Mouse (Mus musculus) embryonic facial prominence, embryonic 12.5 days (tissue): ENCODE data around the gene Cwh43. TPM values are rescaled to one million over a fixed set of nuclear protein-coding genes. Genes with fewer than 3 reads are reported as not detected.
"Not testable (repeated sequence)": the region's sequence is repeated elsewhere in the genome, so short reads cannot be mapped to it uniquely, and the experiment has no call there.

Experiments
- ATAC-seq: fragments of 200-750 bp; cut with Nextera tagmentation; 2 replicates; pipeline ENCODE4 v1.8.0; 2017; ENCODE audit not compliant: insufficient number of reproducible peaks, insufficient read depth, low FRiP score, low TSS enrichment
- H3K27ac ChIP-seq: fragments of 300-500 bp; sonication (generic); 2 replicates; pipeline ENCODE4 v1.5.1; 2016; ENCODE audit warnings: mild to moderate bottlenecking
- H3K27me3 ChIP-seq: fragments of 300-500 bp; sonication (generic); 2 replicates; pipeline ENCODE4 v1.6.1; 2016; ENCODE audit warnings: mild to moderate bottlenecking, moderate library complexity
- H3K36me3 ChIP-seq: fragments of 300-500 bp; sonication (generic); 2 replicates; pipeline ENCODE4 v1.6.1; 2016; ENCODE audit warnings: mild to moderate bottlenecking
- H3K4me1 ChIP-seq: fragments of 300-500 bp; sonication (generic); 2 replicates; pipeline ENCODE4 v1.6.1; 2016
- H3K4me2 ChIP-seq: fragments of 300-500 bp; sonication (generic); replicated peaks from 2 replicates; pipeline ENCODE4 v1.6.1; 2016; ENCODE audit warnings: mild to moderate bottlenecking, moderate library complexity
- H3K4me3 ChIP-seq: fragments of 300-500 bp; sonication (generic); 2 replicates; pipeline ENCODE4 v1.5.1; 2016; ENCODE audit warnings: mild to moderate bottlenecking
- H3K9ac ChIP-seq: fragments of 300-500 bp; sonication (generic); 2 replicates; pipeline ENCODE4 v1.6.1; 2016; ENCODE audit warnings: mild to moderate bottlenecking, moderate library complexity
- H3K9me3 ChIP-seq: fragments of 300-500 bp; sonication (generic); 2 replicates; pipeline ENCODE4 v1.6.1; 2016; ENCODE audit warnings: mild to moderate bottlenecking, moderate library complexity
- WGBS: fragments of 180-500 bp; shearing (Covaris S2); methylation state at CpG from one replicate; pipeline ENCODE4 v1.1.7; 2016; 5-methylcytosine and 5-hydroxymethylcytosine counted together
- polyA plus RNA-seq: library from polyadenylated mRNA; unstranded; fragments of >200 nt; fragmentation: Nextera tagmentation; extraction: Ambion mirVana; gene quantifications from 2 replicates; pipeline ENCODE4 v1.2.1, GENCODE M21; 2016

Cwh43 gene
- polyA plus RNA-seq, 1 experiment from 2014 or later = not detected

- 73% methylated on average over 7 of the region's 7 CpGs for WGBS
- Histone ChIP-seq H3K9me3 (no peaks in the 10 kb centered on the region), H3K4me3 (no peak overlapping the region), H3K27ac (no peak overlapping the region), H3K4me1 (no peaks in the 10 kb centered on the region), H3K36me3 (no peaks in the 10 kb centered on the region), H3K9ac (no peak overlapping the region), H3K4me2 (no peak overlapping the region), H3K27me3 (no peaks in the 10 kb centered on the region)
- no peak for ATAC-seq
Observed at GRCm38 (mm10) chr5:73434764-73435163, 28.9 kb downstream of the Cwh43 start.

GRCm38 (mm10) chr5:73442176-73442575 lies 36.3 kb downstream of the Cwh43 start:
- 58% methylated on average over 9 of the region's 9 CpGs for WGBS
- ATAC-seq = no peak

GRCm38 (mm10) chr5:73450276-73450675 lies 44.4 kb downstream of the Cwh43 start:
- Histone ChIP-seq H3K9me3 (no peaks in the 10 kb centered on the region), H3K4me3 (no peak overlapping the region), H3K9ac (no peak overlapping the region), H3K4me1 (no peaks in the 10 kb centered on the region), H3K4me2 (no peak overlapping the region), H3K27ac (no peak overlapping the region), H3K36me3 (no peaks in the 10 kb centered on the region), H3K27me3 (no peaks in the 10 kb centered on the region)
- 78% methylated on average over 1 of the region's 1 CpGs for WGBS
- ATAC-seq = no peak

More at GRCm38 (mm10) chr5:73442176-73442575, 36.3 kb downstream of the Cwh43 start:
- no peaks in the 10 kb centered on the region for H3K36me3 ChIP-seq
- H3K27me3 ChIP-seq = no peaks in the 10 kb centered on the region
- H3K4me1 ChIP-seq = no peaks in the 10 kb centered on the region
- H3K9ac ChIP-seq = no peak overlapping the region
- H3K4me3 ChIP-seq = no peak overlapping the region
- H3K9me3 ChIP-seq = no peaks in the 10 kb centered on the region
- H3K4me2 ChIP-seq = no peak overlapping the region
- no peak overlapping the region for H3K27ac ChIP-seq

GRCm38 (mm10) chr5:73454502-73455306 lies 48.8 kb downstream of the Cwh43 start:
- ATAC-seq = no peak
- no peak overlapping the region for H3K4me2 ChIP-seq
- no peak overlapping the region for H3K27ac ChIP-seq
- H3K4me3 ChIP-seq = no peak overlapping the region
- H3K9ac ChIP-seq = no peak overlapping the region
- no peaks in the 10 kb centered on the region for H3K9me3 ChIP-seq
- 79% methylated on average over 2 of the region's 2 CpGs for WGBS
- no peaks in the 10 kb centered on the region for H3K36me3 ChIP-seq
- no peaks in the 10 kb centered on the region for H3K4me1 ChIP-seq
- H3K27me3 ChIP-seq = no peaks in the 10 kb centered on the region

- WGBS = 77% methylated on average over 5 of the region's 5 CpGs
- no peaks in the 10 kb centered on the region for H3K36me3 ChIP-seq
- H3K4me3 ChIP-seq = no peak overlapping the region
- H3K4me2 ChIP-seq = no peak overlapping the region
- no peak for ATAC-seq
- no peak overlapping the region for H3K9ac ChIP-seq
- no peaks in the 10 kb centered on the region for H3K9me3 ChIP-seq
- no peaks in the 10 kb centered on the region for H3K4me1 ChIP-seq
- no peaks in the 10 kb centered on the region for H3K27me3 ChIP-seq
- no peak overlapping the region for H3K27ac ChIP-seq
Observed at GRCm38 (mm10) chr5:73455307-73455687, 49.4 kb downstream of the Cwh43 start.

GRCm38 (mm10) chr5:73468462-73469433 lies 62.9 kb downstream of the Cwh43 start:
- 0 out of 2 replicates have a peak, but pooled peaks cover 4% of the 10 kb centered on the region for H3K9me3 ChIP-seq
- ATAC-seq = no peak
- H3K4me1 ChIP-seq = no peaks in the 10 kb centered on the region
- no peak overlapping the region for H3K9ac ChIP-seq
- H3K27ac ChIP-seq = no peak overlapping the region
- H3K4me2 ChIP-seq = no peak overlapping the region
- H3K27me3 ChIP-seq = no peaks in the 10 kb centered on the region
- H3K4me3 ChIP-seq = no peak overlapping the region
- H3K36me3 ChIP-seq = no peaks in the 10 kb centered on the region
- 84% methylated on average over 16 of the region's 16 CpGs for WGBS

- Histone ChIP-seq H3K9ac (no peak overlapping the region), H3K27ac (no peak overlapping the region), H3K4me1 (no peaks in the 10 kb centered on the region), H3K9me3 (no peaks in the 10 kb centered on the region), H3K36me3 (no peaks in the 10 kb centered on the region), H3K27me3 (no peaks in the 10 kb centered on the region), H3K4me3 (no peak overlapping the region), H3K4me2 (no peak overlapping the region)
- WGBS = 88% methylated on average over 20 of the region's 20 CpGs
- no peak for ATAC-seq
Observed at GRCm38 (mm10) chr5:73474412-73475405, 68.8 kb downstream of the Cwh43 start.

- no peaks in the 10 kb centered on the region for H3K9me3 ChIP-seq
- no peak for ATAC-seq
- no peaks in the 10 kb centered on the region for H3K36me3 ChIP-seq
- H3K27ac ChIP-seq = no peak within 1 kb of the TSS
- no peak within 1 kb of the TSS for H3K9ac ChIP-seq
- H3K27me3 ChIP-seq = no peaks in the 10 kb centered on the region
- no peak within 1 kb of the TSS for H3K4me2 ChIP-seq
- no peak within 1 kb of the TSS for H3K4me3 ChIP-seq
- peaks cover 3% of the 10 kb centered on the region; the same call in 1 of the 2 replicates for H3K4me1 ChIP-seq
- WGBS = 83% methylated on average over 7 of the region's 7 CpGs
Observed at GRCm38 (mm10) chr5:73480700-73481099, 74.8 kb downstream of the Cwh43 start, which contains the start of gene Dcun1d4. TSS of gene Dcun1d4 (plus strand) at chr5:73481000.

GRCm38 (mm10) chr5:73481401-73481800 lies 75.5 kb downstream of the Cwh43 start:
- ATAC-seq = no peak
- 88% methylated on average over 7 of the region's 7 CpGs for WGBS
- no peak overlapping the region for H3K9ac ChIP-seq
- H3K27ac ChIP-seq = no peak overlapping the region
- no peak overlapping the region for H3K4me3 ChIP-seq
- H3K9me3 ChIP-seq = no peaks in the 10 kb centered on the region
- H3K4me2 ChIP-seq = no peak overlapping the region
- H3K36me3 ChIP-seq = no peaks in the 10 kb centered on the region
- H3K4me1 ChIP-seq = peaks cover 3% of the 10 kb centered on the region; the same call in 1 of the 2 replicates
- no peaks in the 10 kb centered on the region for H3K27me3 ChIP-seq

GRCm38 (mm10) chr5:73482381-73482780 lies 76.5 kb downstream of the Cwh43 start:
- not testable (repeated sequence) for ATAC-seq, H3K36me3 ChIP-seq, H3K27me3 ChIP-seq, H3K4me3 ChIP-seq, H3K9ac ChIP-seq, H3K4me1 ChIP-seq, H3K4me2 ChIP-seq, H3K27ac ChIP-seq, H3K9me3 ChIP-seq
- 79% methylated on average over 1 of the region's 1 CpGs for WGBS
